Mouse (Mus musculus) granulocyte monocyte progenitor cell, adult 5-6 weeks (primary cell): ENCODE measurements at regions not wholly inside any gene's neighbourhood (a gene's known extent, or its start where the extent isn't known, plus 50 kb on each side); places are given as distances from the start of the nearest gene placed in this dataset.

ENCODE experiments used
- ATAC-seq: replicated peaks from 2 replicates; pipeline ENCODE4 v1.8.0; 2016; ENCODE audit warnings: mild to moderate bottlenecking, moderate TSS enrichment, inconsistent platforms; ENCODE audit not compliant: poor library complexity, severe bottlenecking

GRCm38 (mm10) chr17:63575316-63576007 is 75.6 kb upstream of the Fbxl17 start:
- ATAC-seq, result no peak

GRCm38 (mm10) chr17:63582870-63583269 is 83.1 kb upstream of the Fbxl17 start:
- ATAC-seq, result no peak

- no peak for ATAC-seq
Observed at GRCm38 (mm10) chr17:63607021-63607751, 107.4 kb upstream of the Fbxl17 start.

GRCm38 (mm10) chr17:63622726-63623125 is 122.9 kb upstream of the Fbxl17 start:
- ATAC-seq, result no peak

GRCm38 (mm10) chr17:63637598-63637997 is 137.8 kb upstream of the Fbxl17 start:
- ATAC-seq, result no peak

- ATAC-seq, result no peak
Observed at GRCm38 (mm10) chr17:63644390-63644789, 144.6 kb upstream of the Fbxl17 start.

- ATAC-seq, result no peak
Observed at GRCm38 (mm10) chr17:63657687-63658086, 157.9 kb upstream of the Fbxl17 start.

- no peak for ATAC-seq
Observed at GRCm38 (mm10) chr17:63660841-63661481, 161.1 kb upstream of the Fbxl17 start.

- no peak for ATAC-seq
Observed at GRCm38 (mm10) chr17:63661584-63661983, 161.8 kb upstream of the Fbxl17 start.

GRCm38 (mm10) chr17:63662251-63662650 is 162.4 kb upstream of the Fbxl17 start:
- no peak for ATAC-seq

GRCm38 (mm10) chr17:63676791-63677190 is 177.0 kb upstream of the Fbxl17 start:
- no peak for ATAC-seq

- ATAC-seq, result no peak
Observed at GRCm38 (mm10) chr17:63677996-63678657, 178.3 kb upstream of the Fbxl17 start.

- ATAC-seq, result no peak
Observed at GRCm38 (mm10) chr17:63680479-63680878, 180.7 kb upstream of the Fbxl17 start.

GRCm38 (mm10) chr17:63683345-63683744 is 179.5 kb upstream of the Fer start:
- ATAC-seq, result no peak

- ATAC-seq, result no peak; the same call in 1 of the 2 replicates
Observed at GRCm38 (mm10) chr17:63684026-63684425, 178.8 kb upstream of the Fer start.

- ATAC-seq, result no peak
Observed at GRCm38 (mm10) chr17:63685956-63686355, 176.9 kb upstream of the Fer start.

- no peak for ATAC-seq
Observed at GRCm38 (mm10) chr17:63686361-63686760, 176.5 kb upstream of the Fer start.

- ATAC-seq, result no peak
Observed at GRCm38 (mm10) chr17:63689291-63689690, 173.6 kb upstream of the Fer start.

GRCm38 (mm10) chr17:63690829-63691689 is 171.8 kb upstream of the Fer start:
- no peak for ATAC-seq

GRCm38 (mm10) chr17:63691690-63691968 is 171.2 kb upstream of the Fer start:
- no peak for ATAC-seq
